In the genomic region with DNA sequence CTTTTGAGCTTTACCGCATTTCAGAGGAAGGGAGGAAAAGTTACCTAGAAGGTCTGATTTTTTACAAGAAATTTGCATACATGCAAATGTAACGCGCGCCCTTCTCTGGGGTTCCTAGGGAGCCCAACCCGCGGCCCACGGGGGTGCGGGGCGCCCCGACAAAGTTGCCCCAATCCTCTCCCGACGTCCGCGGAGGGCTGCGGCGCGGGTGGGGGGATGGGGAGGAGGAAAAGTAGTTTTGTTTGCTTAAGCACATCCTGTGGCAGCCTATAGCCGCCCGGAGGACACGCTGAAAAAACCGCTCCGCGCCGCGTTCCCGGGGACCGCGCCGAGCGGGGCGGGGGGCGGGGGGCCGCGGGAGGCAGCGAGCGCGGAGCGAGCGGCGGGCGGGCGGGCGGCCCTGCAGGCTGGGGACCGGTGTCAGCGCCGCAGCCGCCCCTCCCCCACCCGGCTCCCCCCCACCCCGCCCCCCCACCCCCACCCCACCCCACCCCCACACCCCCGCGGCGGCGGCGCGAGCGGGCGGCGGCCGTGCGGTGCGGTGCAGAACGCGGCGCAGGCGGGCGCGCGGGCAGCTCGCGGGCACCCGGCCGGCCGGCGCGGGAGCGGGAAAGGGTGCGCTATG, we compare ENCODE assay signal across 7 mouse cellular contexts. TPM values are rescaled to one million over a fixed set of nuclear protein-coding genes. Genes with fewer than 3 reads are reported as not detected.
DNase-seq lines count a peak whose midpoint lies in the region; ATAC-seq and TF ChIP-seq lines count a peak whose summit lies in the region.

No protein-coding gene starts in this region.

- peak; percentile 53 for ATAC-seq in embryonic facial prominence, embryonic 15.5 days (ENCODE audit: insufficient number of reproducible peaks, low FRiP score, low TSS enrichment, low read depth)
- ATAC-seq in hindbrain, embryonic 11.5 days (ENCODE audit: low FRiP score) = peak; percentile 48
- peak; percentile 41; the same call in 1 of the 2 replicates for ATAC-seq in limb, embryonic 15.5 days (ENCODE audit: insufficient number of reproducible peaks, low FRiP score, low TSS enrichment, low read depth)

- no peaks in the 10 kb centered on the region for H3K9me3 ChIP-seq in ES-Bruce4 (replicated peaks; ENCODE audit: control insufficient read depth, insufficient read depth, low read length, poor library complexity, severe bottlenecking)
- no peaks in the 10 kb centered on the region for H3K9me3 ChIP-seq in embryonic facial prominence, embryonic 15.5 days (replicated peaks)
- no peaks in the 10 kb centered on the region for H3K9me3 ChIP-seq in hindbrain, embryonic 11.5 days (ENCODE audit: control insufficient read depth, low read length)
- H3K9me3 ChIP-seq in limb, embryonic 15.5 days = no peaks in the 10 kb centered on the region

- H3K27me3 ChIP-seq in ES-Bruce4 (ENCODE audit: control insufficient read depth, insufficient read depth, low read length, poor library complexity, severe bottlenecking) = peaks cover 32% of the 10 kb centered on the region
- H3K27me3 ChIP-seq in embryonic facial prominence, embryonic 15.5 days = no peaks in the 10 kb centered on the region
- H3K27me3 ChIP-seq in hindbrain, embryonic 11.5 days (ENCODE audit: control insufficient read depth, insufficient read depth, low read length) = peaks cover 14% of the 10 kb centered on the region; the same call in 1 of the 2 replicates
- no peaks in the 10 kb centered on the region for H3K27me3 ChIP-seq in limb, embryonic 15.5 days

- no peak for TF ChIP-seq EP300 in ES-Bruce4 (IDR thresholded peaks at IDR 0.05; ENCODE audit: insufficient read depth, low read depth, low read length)

- H3K9ac ChIP-seq in ES-Bruce4 (ENCODE audit: low read depth, poor library complexity, severe bottlenecking) = peak overlapping the region; percentile 11
- peak overlapping the region; percentile 97 for H3K9ac ChIP-seq in embryonic facial prominence, embryonic 15.5 days
- peak overlapping the region; percentile 97 for H3K9ac ChIP-seq in hindbrain, embryonic 11.5 days (ENCODE audit: low read depth, low read length)
- peak overlapping the region; percentile 96 for H3K9ac ChIP-seq in limb, embryonic 15.5 days

- under 1% methylated on average over 48 of the region's 77 CpGs for WGBS in embryonic facial prominence, embryonic 15.5 days
- WGBS in hindbrain, embryonic 11.5 days = under 1% methylated on average over 41 of the region's 77 CpGs
- WGBS in limb, embryonic 15.5 days = under 1% methylated on average over 49 of the region's 77 CpGs

- TF ChIP-seq CTCF in ES-Bruce4 (IDR thresholded peaks at IDR 0.05; ENCODE audit: low read depth, low read length) = no peak

- peak overlapping the region; percentile 55 for H3K4me3 ChIP-seq in ES-Bruce4 (ENCODE audit: low read depth, low read length)
- H3K4me3 ChIP-seq in embryonic facial prominence, embryonic 15.5 days (replicated peaks) = peak overlapping the region; percentile 83
- H3K4me3 ChIP-seq in hindbrain, embryonic 11.5 days (ENCODE audit: low read depth, low read length) = peak overlapping the region; percentile 94
- H3K4me3 ChIP-seq in limb, embryonic 15.5 days = peak overlapping the region; percentile 84

- no peaks in the 10 kb centered on the region for H3K4me1 ChIP-seq in ES-Bruce4 (ENCODE audit: control insufficient read depth, insufficient read depth, low read length)
- peaks cover 26% of the 10 kb centered on the region for H3K4me1 ChIP-seq in embryonic facial prominence, embryonic 15.5 days
- no peaks in the 10 kb centered on the region; the same call in 1 of the 2 replicates for H3K4me1 ChIP-seq in hindbrain, embryonic 11.5 days (replicated peaks; ENCODE audit: control insufficient read depth, insufficient read depth, low read length)
- peaks cover 15% of the 10 kb centered on the region for H3K4me1 ChIP-seq in limb, embryonic 15.5 days

- DNase-seq in T-cell, adult 2 months (ENCODE audit: low spot score) = peak; percentile 25
- peak; percentile 76 for DNase-seq in hindbrain, embryonic 11.5 days (ENCODE audit: low spot score)
- peak; percentile 50 for DNase-seq in naive thymus-derived CD4-positive, alpha-beta T cell, adult 2 months (ENCODE audit: low read depth)
- peak; percentile 24 to 30 for DNase-seq in thymus, postnatal 10 days (ENCODE audit: low spot score in 2 of 2)

- H3K36me3 ChIP-seq in ES-Bruce4 (ENCODE audit: control insufficient read depth, insufficient read depth, low read length, poor library complexity, severe bottlenecking) = no peaks in the 10 kb centered on the region
- no peaks in the 10 kb centered on the region for H3K36me3 ChIP-seq in embryonic facial prominence, embryonic 15.5 days
- H3K36me3 ChIP-seq in hindbrain, embryonic 11.5 days (ENCODE audit: control insufficient read depth, insufficient read depth, low read length) = no peaks in the 10 kb centered on the region
- no peaks in the 10 kb centered on the region for H3K36me3 ChIP-seq in limb, embryonic 15.5 days

- peak overlapping the region; percentile 76 for H3K4me2 ChIP-seq in embryonic facial prominence, embryonic 15.5 days (replicated peaks)
- peak overlapping the region; percentile 38 for H3K4me2 ChIP-seq in hindbrain, embryonic 11.5 days (replicated peaks; ENCODE audit: low read depth, low read length)
- peak overlapping the region; percentile 66 for H3K4me2 ChIP-seq in limb, embryonic 15.5 days

- no peak overlapping the region for H3K27ac ChIP-seq in ES-Bruce4 (ENCODE audit: insufficient read depth, low read length)
- peak overlapping the region; percentile 97 for H3K27ac ChIP-seq in embryonic facial prominence, embryonic 15.5 days (replicated peaks)
- peak overlapping the region; percentile 73 for H3K27ac ChIP-seq in hindbrain, embryonic 11.5 days (ENCODE audit: low read depth, low read length)
- H3K27ac ChIP-seq in limb, embryonic 15.5 days = peak overlapping the region; percentile 98

- no peak for TF ChIP-seq POLR2A in ES-Bruce4 (IDR thresholded peaks at IDR 0.05; ENCODE audit: insufficient read depth, low read length)

RNA-seq across cellular contexts. Expression of gene E130114P18Rik, which starts 0.7 kb away (rescaled TPM):
- polyA plus RNA-seq in ES-Bruce4 (2011; ENCODE audit: insufficient read depth, insufficient read length, low read depth, missing spikeins) = not detected in 2 replicates
- polyA plus RNA-seq in embryonic facial prominence, embryonic 15.5 days (2015; fragmentation: Nextera tagmentation; extraction: Ambion mirVana) = 3.8 and 4.2 TPM in 2 replicates
- 28.5 and 36.5 TPM in 2 replicates for polyA plus RNA-seq in hindbrain, embryonic 11.5 days (2014; fragmentation: Nextera tagmentation; extraction: Ambion mirVana)
- polyA plus RNA-seq in limb, embryonic 15.5 days (2015; fragmentation: Nextera tagmentation; extraction: Ambion mirVana) = 3.0 and 3.5 TPM in 2 replicates

RNA-seq across cellular contexts. Expression of gene Nfia, which starts 4.7 kb away (rescaled TPM):
- polyA plus RNA-seq in ES-Bruce4 (2011; ENCODE audit: insufficient read depth, insufficient read length, low read depth, missing spikeins) = 1.4 and 2.0 TPM in 2 replicates
- polyA plus RNA-seq in embryonic facial prominence, embryonic 15.5 days (2015; fragmentation: Nextera tagmentation; extraction: Ambion mirVana) = 55.4 and 58.0 TPM in 2 replicates
- 29.8 and 45.6 TPM in 2 replicates for polyA plus RNA-seq in hindbrain, embryonic 11.5 days (2014; fragmentation: Nextera tagmentation; extraction: Ambion mirVana)
- polyA plus RNA-seq in limb, embryonic 15.5 days (2015; fragmentation: Nextera tagmentation; extraction: Ambion mirVana) = 64.5 and 64.9 TPM in 2 replicates

Comparison
In these comparisons a context has a peak if more than half of its experiments do, and no peak if none do; other contexts are left out.
1. H3K9ac ChIP-seq: peak in every context shown above with its lines; median percentile 97 in embryonic facial prominence, embryonic 15.5 days; 97 in hindbrain, embryonic 11.5 days; 96 in limb, embryonic 15.5 days; 11 in ES-Bruce4.
2. DNase-seq: peak in every context shown above with its lines; median percentile 76 in hindbrain, embryonic 11.5 days; 50 in naive thymus-derived CD4-positive, alpha-beta T cell, adult 2 months; 27 in thymus, postnatal 10 days; 25 in T-cell, adult 2 months.
3. RNA of gene Nfia, which starts 4.7 kb away (polyA plus RNA-seq): 64.5 to 64.9 TPM in limb, embryonic 15.5 days, 55.4 to 58.0 TPM in embryonic facial prominence, embryonic 15.5 days and 29.8 to 45.6 TPM in hindbrain, embryonic 11.5 days; 1.4 to 2.0 TPM in ES-Bruce4; every median in the first group is over 10 times any median in the second.
4. Peak in every context shown above with its lines, with median percentiles within 50 percentile points of each other: H3K4me3 ChIP-seq, ATAC-seq and H3K4me2 ChIP-seq.